Mouse (Mus musculus): ENCODE measurements around the gene Gm5640. TPM values are rescaled to one million over a fixed set of nuclear protein-coding genes. Genes with fewer than 3 reads are reported as not detected.
"Not testable (repeated sequence)": the region's sequence is repeated elsewhere in the genome, so short reads cannot be mapped to it uniquely, and the experiment has no call there.

Gm5640 gene
- not detected in 2 replicates for polyA plus RNA-seq (2014; fragmentation: Nextera tagmentation; extraction: Ambion mirVana)

- WGBS: 26% methylated on average over 3 of the region's 5 CpGs
- not testable (repeated sequence) for ATAC-seq (ENCODE audit: insufficient number of reproducible peaks, insufficient read depth, low FRiP score, low read depth)
These were observed at the start of gene Gm5640 for GRCm38 (mm10) chrX:74645466-74646323. Gene Gm5640, minus strand, starts transcription at chrX:74645635.

DNA sequence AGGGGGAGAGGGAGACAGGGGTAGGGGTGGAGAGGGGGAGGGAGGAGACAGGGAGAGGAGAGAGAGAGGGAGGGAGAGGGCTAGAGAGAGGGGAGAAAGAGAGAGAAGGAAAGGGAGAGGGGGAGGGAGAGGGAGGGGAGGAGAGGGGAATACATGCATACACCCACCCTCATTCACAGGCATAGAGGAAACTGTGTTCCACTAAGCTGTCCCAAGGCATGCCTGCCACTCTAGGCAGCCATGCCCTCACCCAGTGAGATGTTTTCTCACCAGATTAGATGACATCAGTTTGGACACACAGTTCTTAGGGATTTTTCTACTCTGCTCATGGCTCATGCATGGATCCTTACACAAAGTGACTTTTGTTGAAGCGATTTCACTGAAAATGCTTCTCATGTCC, 958 bp upstream of the Gm5640 start:
- not testable (repeated sequence) for H3K27me3 ChIP-seq (ENCODE audit: control insufficient read depth, insufficient read depth, low read length); H3K36me3 ChIP-seq (ENCODE audit: control insufficient read depth, insufficient read depth, low read length); H3K4me2 ChIP-seq (ENCODE audit: low read length); H3K4me3 ChIP-seq (ENCODE audit: control insufficient read depth in 1 of 2, insufficient read depth in 1 of 2, low read depth in 1 of 2, low read length in 2 of 2); H3K9me3 ChIP-seq (ENCODE audit: control insufficient read depth, low read length); H3K4me1 ChIP-seq (ENCODE audit: control insufficient read depth in 2 of 2, insufficient read depth in 2 of 2, low read length in 2 of 2); H3K27ac ChIP-seq (replicated peaks in 1 of 2; ENCODE audit: control insufficient read depth in 1 of 2, insufficient read depth in 1 of 2, low read depth in 2 of 2, low read length in 2 of 2); H3K9ac ChIP-seq (ENCODE audit: low read length); ATAC-seq (ENCODE audit: insufficient number of reproducible peaks, insufficient read depth, low FRiP score, low read depth)
- WGBS: no CpG with 5 or more reads among the region's 1 CpGs

More at GRCm38 (mm10) chrX:74645466-74646323, at the start of gene Gm5640:
- H3K9ac ChIP-seq (ENCODE audit: low read length); H3K36me3 ChIP-seq (ENCODE audit: control insufficient read depth, insufficient read depth, low read length); H3K4me3 ChIP-seq (ENCODE audit: control insufficient read depth in 1 of 2, insufficient read depth in 1 of 2, low read depth in 1 of 2, low read length in 2 of 2); H3K4me1 ChIP-seq (ENCODE audit: control insufficient read depth in 2 of 2, insufficient read depth in 2 of 2, low read length in 2 of 2); H3K4me2 ChIP-seq (ENCODE audit: low read length); H3K27ac ChIP-seq (replicated peaks in 1 of 2; ENCODE audit: control insufficient read depth in 1 of 2, insufficient read depth in 1 of 2, low read depth in 2 of 2, low read length in 2 of 2); H3K27me3 ChIP-seq (ENCODE audit: control insufficient read depth, insufficient read depth, low read length); H3K9me3 ChIP-seq (ENCODE audit: control insufficient read depth, low read length): not testable (repeated sequence)

GRCm38 (mm10) chrX:74592379-74592778, 53.1 kb downstream of the Gm5640 start, which contains the start of gene Olfr1325:
Gene Olfr1325, plus strand, starts transcription at chrX:74592679.
- H3K27me3 ChIP-seq (ENCODE audit: control insufficient read depth, insufficient read depth, low read length): no peaks in the 10 kb centered on the region
- H3K4me3 ChIP-seq (ENCODE audit: control insufficient read depth in 1 of 2, insufficient read depth in 1 of 2, low read depth in 1 of 2, low read length in 2 of 2): no peak within 1 kb of the TSS
- 82% methylated on average over 2 of the region's 2 CpGs for WGBS
- no peaks in the 10 kb centered on the region for H3K36me3 ChIP-seq (ENCODE audit: control insufficient read depth, insufficient read depth, low read length)
- H3K4me1 ChIP-seq (ENCODE audit: control insufficient read depth in 2 of 2, insufficient read depth in 2 of 2, low read length in 2 of 2): no peaks in the 10 kb centered on the region
- H3K27ac ChIP-seq (replicated peaks in 1 of 2; ENCODE audit: control insufficient read depth in 1 of 2, insufficient read depth in 1 of 2, low read depth in 2 of 2, low read length in 2 of 2): no peak within 1 kb of the TSS
- no peaks in the 10 kb centered on the region for H3K9me3 ChIP-seq (ENCODE audit: control insufficient read depth, low read length)
- H3K9ac ChIP-seq (ENCODE audit: low read length): no peak within 1 kb of the TSS
- ATAC-seq (ENCODE audit: insufficient number of reproducible peaks, insufficient read depth, low FRiP score, low read depth): no peak
- no peak within 1 kb of the TSS for H3K4me2 ChIP-seq (ENCODE audit: low read length)

Other genes starting within 250 kb of the Gm5640 start
- 16.0 and 17.9 TPM in 2 replicates for gene G6pdx, start 216.4 kb downstream of the Gm5640 start, polyA plus RNA-seq (2014; fragmentation: Nextera tagmentation; extraction: Ambion mirVana)
- gene Gm6880, start 164.2 kb downstream of the Gm5640 start, polyA plus RNA-seq (2014; fragmentation: Nextera tagmentation; extraction: Ambion mirVana): not detected in 2 replicates
- gene Olfr1326-ps1, start 70.7 kb downstream of the Gm5640 start, polyA plus RNA-seq (2014; fragmentation: Nextera tagmentation; extraction: Ambion mirVana): not detected in 2 replicates
- not detected in 2 replicates for gene Olfr1325, start 53.0 kb downstream of the Gm5640 start, polyA plus RNA-seq (2014; fragmentation: Nextera tagmentation; extraction: Ambion mirVana)
- gene Gm6890, start 95.3 kb upstream of the Gm5640 start, polyA plus RNA-seq (2014; fragmentation: Nextera tagmentation; extraction: Ambion mirVana): not detected in 2 replicates
- not detected in 2 replicates for gene Gm5936, start 191.6 kb upstream of the Gm5640 start, polyA plus RNA-seq (2014; fragmentation: Nextera tagmentation; extraction: Ambion mirVana)